Mouse (Mus musculus) embryo, embryonic 11.5 days (tissue): ENCODE data around the gene Snx15.

Experiments
- DNase-seq: peaks from one replicate; pipeline ENCODE4 v3.0.0-alpha.2; 2012; ENCODE audit warnings: low read depth, low spot score

Snx15 gene

DNA sequence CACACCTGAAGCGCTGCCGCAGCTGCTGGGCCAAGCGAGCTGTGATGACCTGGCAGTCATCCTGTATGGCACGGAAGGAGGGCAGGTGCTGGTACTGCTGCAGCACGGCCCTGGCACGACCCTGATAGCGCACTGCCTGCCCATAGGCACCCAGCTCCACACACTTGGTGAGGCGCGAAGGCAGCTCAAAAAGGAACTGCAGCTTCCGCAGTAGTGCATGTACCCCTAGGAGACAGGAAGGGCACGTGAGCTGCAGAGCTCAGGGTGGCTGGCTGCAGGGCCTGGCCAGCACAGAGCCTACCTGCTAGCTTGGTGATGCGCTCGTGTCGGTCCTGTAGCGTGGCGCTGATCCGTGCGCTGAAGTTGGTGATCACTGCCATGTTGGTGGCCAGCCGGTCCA lies 56.8 kb downstream of the Snx15 start:
- no peak for DNase-seq

DNA sequence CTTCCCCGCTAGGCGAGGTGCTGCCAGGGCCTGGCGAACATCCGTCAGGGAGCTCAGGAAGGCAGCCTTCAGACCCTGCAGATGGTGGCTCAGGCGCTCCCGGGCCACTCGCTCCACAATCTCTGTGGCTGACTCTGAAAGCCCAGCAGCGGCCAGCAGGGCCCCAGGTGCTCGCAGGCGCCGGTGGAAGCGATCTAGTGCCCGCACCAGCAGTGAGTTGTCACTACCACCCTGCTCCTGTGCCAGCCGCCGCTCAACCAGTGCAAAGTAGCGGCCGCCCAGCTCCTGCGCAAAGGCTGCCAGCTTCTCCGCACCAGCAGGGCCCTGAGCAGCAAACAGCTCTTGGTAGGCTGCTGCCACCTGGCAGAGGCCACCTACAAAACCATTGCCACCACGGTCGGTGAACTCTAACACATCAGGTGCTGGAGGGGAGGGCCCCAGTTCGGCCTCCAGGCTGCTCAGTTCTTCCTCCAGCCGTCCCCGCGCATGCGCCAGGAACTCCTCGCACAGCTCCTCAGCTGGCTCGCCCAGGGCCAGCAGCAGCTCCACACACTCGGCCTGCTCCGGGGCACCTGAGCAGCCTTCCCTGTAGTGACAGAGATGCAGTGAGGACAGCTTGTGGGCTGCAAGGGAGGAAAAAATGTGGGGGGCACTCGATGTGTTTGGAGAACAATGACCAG lies 57.4 kb downstream of the Snx15 start:
- DNase-seq = no peak

DNA sequence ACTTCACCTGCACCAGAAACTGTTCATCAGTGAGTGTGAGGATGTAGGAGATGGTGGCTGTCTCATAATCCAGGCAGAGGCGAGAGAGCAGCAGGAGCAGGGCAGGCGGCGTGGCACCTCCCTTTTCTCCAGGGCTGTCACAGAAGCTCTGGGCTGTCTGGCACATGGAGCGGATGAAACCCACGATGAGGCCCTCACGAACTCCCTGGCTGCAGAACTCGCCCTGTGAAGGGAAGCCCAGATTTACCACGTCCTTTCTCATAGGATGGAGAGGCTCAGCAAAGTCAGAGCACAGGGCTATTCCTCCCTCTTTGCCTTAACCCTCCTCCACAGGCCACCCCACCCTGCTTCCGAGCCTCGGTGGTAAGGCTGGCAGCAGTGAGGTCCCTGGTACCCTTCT lies 58.3 kb downstream of the Snx15 start:
- no peak for DNase-seq
